Mouse (Mus musculus): ENCODE data around the gene Kbtbd13. TPM values are rescaled to one million over a fixed set of nuclear protein-coding genes. Genes with fewer than 3 reads are reported as not detected.

The Kbtbd13 gene
- polyA plus RNA-seq, 1 experiment from 2014 or later = 1.3 TPM

- ATAC-seq (ENCODE audit: insufficient read depth, low FRiP score) = no peak
- no peaks in the 10 kb centered on the region for H3K9me3 ChIP-seq (replicated peaks; ENCODE audit: control insufficient read depth, low read length)
- no peak overlapping the region for H3K4me2 ChIP-seq (ENCODE audit: low read depth, low read length)
- H3K36me3 ChIP-seq (ENCODE audit: control insufficient read depth, insufficient read depth, low read length) = no peaks in the 10 kb centered on the region
- WGBS = 67% methylated on average over 2 of the region's 2 CpGs
- 0 out of 2 replicates have a peak, but pooled peaks cover 2% of the 10 kb centered on the region for H3K4me1 ChIP-seq (ENCODE audit: control insufficient read depth, insufficient read depth, low read length)
- H3K9ac ChIP-seq (ENCODE audit: low read length) = no peak overlapping the region
- H3K27ac ChIP-seq (ENCODE audit: low read length) = no peak overlapping the region
- no peaks in the 10 kb centered on the region for H3K27me3 ChIP-seq (ENCODE audit: control insufficient read depth, insufficient read depth, low read length)
- H3K4me3 ChIP-seq (replicated peaks; ENCODE audit: low read length) = no peak overlapping the region
These were observed 13.7 kb upstream of the Kbtbd13 start for GRCm38 (mm10) chr9:65405184-65405449.

DNA sequence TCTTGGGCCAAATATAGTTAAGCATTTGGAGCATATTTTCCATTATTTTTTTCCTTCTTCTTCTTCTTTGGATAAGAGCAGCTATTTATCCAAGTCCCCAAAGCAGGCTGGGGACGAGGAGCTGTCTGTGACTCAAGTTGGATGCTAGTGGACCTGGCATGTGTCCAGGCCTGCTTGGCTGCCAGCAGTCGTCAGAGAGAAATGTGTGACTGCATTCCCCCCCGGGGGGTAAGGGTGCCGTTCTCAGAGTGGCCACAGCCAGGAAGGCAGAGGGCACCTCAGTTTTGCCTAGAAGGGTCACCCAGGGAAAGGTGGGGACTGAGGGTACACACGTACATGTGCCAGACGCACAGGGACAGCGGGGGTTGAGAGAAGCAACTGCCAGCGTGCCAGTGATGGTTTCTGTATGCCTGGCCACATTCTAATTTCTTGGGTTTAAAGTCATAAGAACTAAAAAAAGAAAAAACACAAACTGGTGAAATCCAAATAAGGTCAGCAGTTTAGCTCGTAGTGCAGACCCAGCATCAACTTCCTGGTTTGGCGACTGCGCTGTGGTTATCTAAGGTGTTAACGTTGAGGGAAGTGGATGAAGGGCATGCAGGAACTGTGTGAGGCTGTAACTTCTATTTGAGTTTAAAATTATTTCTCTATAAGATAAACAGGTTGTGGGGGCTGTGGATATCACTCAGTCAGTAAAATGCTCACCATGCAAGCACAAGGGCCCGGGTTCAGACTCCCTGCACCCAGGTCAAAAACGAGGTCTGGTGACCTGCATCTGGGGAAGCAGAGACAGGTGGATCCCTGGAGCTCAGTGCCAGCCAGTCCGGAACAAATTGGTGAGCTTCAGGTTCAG, 13.1 kb upstream of the Kbtbd13 start:
- H3K9ac ChIP-seq (ENCODE audit: low read length) = no peak overlapping the region
- WGBS = 60% methylated on average over 15 of the region's 15 CpGs
- ATAC-seq (ENCODE audit: insufficient read depth, low FRiP score) = no peak

DNA sequence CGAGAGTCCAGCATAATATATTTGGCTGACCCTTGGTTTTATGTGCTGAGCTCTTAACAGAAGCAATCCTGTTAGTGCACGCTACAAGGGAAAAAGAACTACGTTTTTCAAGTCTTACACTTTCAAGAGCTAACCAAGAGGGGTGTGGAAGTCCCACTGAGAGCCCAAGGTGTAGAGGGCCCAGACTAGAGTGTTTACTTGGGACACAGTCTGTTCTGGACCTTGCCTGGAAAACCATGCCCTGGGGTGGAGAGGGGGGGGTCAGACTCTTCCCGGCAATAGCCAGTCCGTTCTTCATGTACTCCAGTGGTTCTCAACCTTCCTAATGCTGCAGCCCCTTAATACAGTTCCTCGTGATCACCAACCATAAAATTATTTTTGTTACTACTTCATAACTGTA, 8.5 kb upstream of the Kbtbd13 start:
- Histone ChIP-seq H3K27me3 (ENCODE audit: control insufficient read depth, insufficient read depth, low read length) (no peaks in the 10 kb centered on the region), H3K36me3 (ENCODE audit: control insufficient read depth, insufficient read depth, low read length) (no peaks in the 10 kb centered on the region), H3K27ac (ENCODE audit: low read length) (no peak overlapping the region), H3K4me2 (ENCODE audit: low read depth, low read length) (no peak overlapping the region), H3K4me3 (replicated peaks; ENCODE audit: low read length) (no peak overlapping the region), H3K9ac (ENCODE audit: low read length) (no peak overlapping the region), H3K9me3 (replicated peaks; ENCODE audit: control insufficient read depth, low read length) (no peaks in the 10 kb centered on the region), H3K4me1 (ENCODE audit: control insufficient read depth, insufficient read depth, low read length) (0 out of 2 replicates have a peak, but pooled peaks cover 17% of the 10 kb centered on the region)
- no peak for ATAC-seq (ENCODE audit: insufficient read depth, low FRiP score)
- WGBS = 88% methylated on average over 6 of the region's 6 CpGs

More for the DNA sequence above, 13.1 kb upstream of the Kbtbd13 start:
- H3K9me3 ChIP-seq (replicated peaks; ENCODE audit: control insufficient read depth, low read length) = no peaks in the 10 kb centered on the region
- no peak overlapping the region for H3K4me3 ChIP-seq (replicated peaks; ENCODE audit: low read length)
- no peak overlapping the region for H3K27ac ChIP-seq (ENCODE audit: low read length)
- H3K4me1 ChIP-seq (ENCODE audit: control insufficient read depth, insufficient read depth, low read length) = 0 out of 2 replicates have a peak, but pooled peaks cover 2% of the 10 kb centered on the region
- H3K27me3 ChIP-seq (ENCODE audit: control insufficient read depth, insufficient read depth, low read length) = no peaks in the 10 kb centered on the region
- H3K36me3 ChIP-seq (ENCODE audit: control insufficient read depth, insufficient read depth, low read length) = no peaks in the 10 kb centered on the region
- H3K4me2 ChIP-seq (ENCODE audit: low read depth, low read length) = no peak overlapping the region

GRCm38 (mm10) chr9:65398279-65398678, 6.8 kb upstream of the Kbtbd13 start, which contains the start of gene Rasl12:
Gene Rasl12 (plus strand): TSS chr9:65398506.
- Histone ChIP-seq H3K4me1 (ENCODE audit: control insufficient read depth, insufficient read depth, low read length) (0 out of 2 replicates have a peak, but pooled peaks cover 15% of the 10 kb centered on the region), H3K9ac (ENCODE audit: low read length) (peak within 1 kb of the TSS; percentile 73), H3K36me3 (ENCODE audit: control insufficient read depth, insufficient read depth, low read length) (no peaks in the 10 kb centered on the region), H3K27ac (ENCODE audit: low read length) (no peak within 1 kb of the TSS), H3K4me3 (replicated peaks; ENCODE audit: low read length) (peak within 1 kb of the TSS; percentile 60), H3K4me2 (ENCODE audit: low read depth, low read length) (peak within 1 kb of the TSS; percentile 91), H3K9me3 (replicated peaks; ENCODE audit: control insufficient read depth, low read length) (no peaks in the 10 kb centered on the region), H3K27me3 (ENCODE audit: control insufficient read depth, insufficient read depth, low read length) (no peaks in the 10 kb centered on the region)
- ATAC-seq (ENCODE audit: insufficient read depth, low FRiP score) = peak; percentile 70; the same call in 1 of the 2 replicates
- WGBS = 1% methylated on average over 24 of the region's 24 CpGs

- H3K36me3 ChIP-seq (ENCODE audit: control insufficient read depth, insufficient read depth, low read length) = no peaks in the 10 kb centered on the region
- H3K4me2 ChIP-seq (ENCODE audit: low read depth, low read length) = no peak overlapping the region
- no peak overlapping the region for H3K27ac ChIP-seq (ENCODE audit: low read length)
- H3K27me3 ChIP-seq (ENCODE audit: control insufficient read depth, insufficient read depth, low read length) = peaks cover 33% of the 10 kb centered on the region
- peak; percentile 42; the same call in 1 of the 2 replicates for ATAC-seq (ENCODE audit: insufficient read depth, low FRiP score)
- 52% methylated on average over 2 of the region's 2 CpGs for WGBS
- H3K4me3 ChIP-seq (replicated peaks; ENCODE audit: low read length) = no peak overlapping the region
- no peaks in the 10 kb centered on the region for H3K9me3 ChIP-seq (replicated peaks; ENCODE audit: control insufficient read depth, low read length)
- H3K4me1 ChIP-seq (ENCODE audit: control insufficient read depth, insufficient read depth, low read length) = peaks cover 19% of the 10 kb centered on the region
- no peak overlapping the region for H3K9ac ChIP-seq (ENCODE audit: low read length)
These were observed 2.9 kb upstream of the Kbtbd13 start for GRCm38 (mm10) chr9:65394360-65394759.

GRCm38 (mm10) chr9:65393606-65394005, 2.2 kb upstream of the Kbtbd13 start:
- peaks cover 38% of the 10 kb centered on the region for H3K27me3 ChIP-seq (ENCODE audit: control insufficient read depth, insufficient read depth, low read length)

GRCm38 (mm10) chr9:65392638-65393364, 1.3 kb upstream of the Kbtbd13 start:
- Histone ChIP-seq H3K27ac (ENCODE audit: low read length) (no peak overlapping the region), H3K4me1 (ENCODE audit: control insufficient read depth, insufficient read depth, low read length) (peaks cover 9% of the 10 kb centered on the region), H3K9me3 (replicated peaks; ENCODE audit: control insufficient read depth, low read length) (no peaks in the 10 kb centered on the region), H3K4me2 (ENCODE audit: low read depth, low read length) (no peak overlapping the region), H3K36me3 (ENCODE audit: control insufficient read depth, insufficient read depth, low read length) (no peaks in the 10 kb centered on the region), H3K9ac (ENCODE audit: low read length) (no peak overlapping the region), H3K27me3 (ENCODE audit: control insufficient read depth, insufficient read depth, low read length) (peaks cover 40% of the 10 kb centered on the region), H3K4me3 (replicated peaks; ENCODE audit: low read length) (no peak overlapping the region)
- ATAC-seq (ENCODE audit: insufficient read depth, low FRiP score) = no peak
- 30% methylated on average over 6 of the region's 6 CpGs for WGBS

More at GRCm38 (mm10) chr9:65393606-65394005, 2.2 kb upstream of the Kbtbd13 start:
- Histone ChIP-seq H3K9ac (ENCODE audit: low read length) (no peak overlapping the region), H3K36me3 (ENCODE audit: control insufficient read depth, insufficient read depth, low read length) (no peaks in the 10 kb centered on the region), H3K4me2 (ENCODE audit: low read depth, low read length) (no peak overlapping the region), H3K4me3 (replicated peaks; ENCODE audit: low read length) (no peak overlapping the region), H3K9me3 (replicated peaks; ENCODE audit: control insufficient read depth, low read length) (no peaks in the 10 kb centered on the region), H3K27ac (ENCODE audit: low read length) (no peak overlapping the region; the same call in 1 of the 2 replicates), H3K4me1 (ENCODE audit: control insufficient read depth, insufficient read depth, low read length) (peaks cover 16% of the 10 kb centered on the region)
- ATAC-seq (ENCODE audit: insufficient read depth, low FRiP score) = no peak
- 53% methylated on average over 2 of the region's 2 CpGs for WGBS

DNA sequence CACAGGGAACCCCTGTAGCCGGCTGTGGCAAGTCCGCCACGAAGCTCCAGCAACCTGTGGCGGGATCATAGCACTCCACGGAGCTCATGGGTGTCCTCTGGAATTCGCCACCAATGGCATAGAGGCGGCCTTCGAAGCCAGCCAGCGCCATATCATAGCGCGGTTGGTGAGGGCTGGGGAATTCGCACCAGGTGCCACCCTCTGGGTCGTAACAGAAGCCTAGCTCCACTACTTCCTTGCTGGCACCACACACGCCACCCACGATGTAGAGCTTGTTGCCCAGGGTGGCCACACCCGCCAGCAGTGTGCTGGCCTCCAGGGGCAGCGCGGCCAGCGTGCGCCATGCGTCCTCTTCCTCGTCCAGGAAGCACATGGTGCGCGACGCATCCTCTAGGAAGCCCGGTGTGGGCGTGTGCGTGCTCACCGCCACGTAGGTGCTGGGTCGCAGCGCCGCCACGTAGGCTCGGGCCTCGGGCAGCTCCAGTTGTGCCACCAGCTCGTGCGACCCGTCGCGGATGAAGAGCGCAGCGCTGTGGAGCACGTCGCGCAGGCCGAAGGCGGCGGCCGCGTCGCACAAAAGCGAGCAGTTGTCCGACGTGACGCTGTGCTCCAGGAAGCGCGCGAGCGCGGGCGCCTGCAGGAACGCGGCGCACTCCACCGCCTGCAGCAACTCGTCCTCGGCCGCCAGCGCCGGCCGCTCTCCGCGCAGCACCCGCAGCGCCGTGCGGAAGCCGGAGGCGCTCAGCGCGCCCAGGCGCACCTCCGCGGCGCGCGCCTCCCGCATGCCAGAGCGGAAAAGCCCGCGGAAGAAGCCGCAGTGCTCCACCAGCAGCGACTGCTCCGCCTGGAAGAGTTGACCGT, 470 bp downstream of the Kbtbd13 start:
- no peaks in the 10 kb centered on the region for H3K9me3 ChIP-seq (replicated peaks; ENCODE audit: control insufficient read depth, low read length)
- ATAC-seq (ENCODE audit: insufficient read depth, low FRiP score) = peak; percentile 20; the same call in 1 of the 2 replicates
- H3K27ac ChIP-seq (ENCODE audit: low read length) = no peak overlapping the region
- H3K9ac ChIP-seq (ENCODE audit: low read length) = peak overlapping the region; percentile 70
- peaks cover 12% of the 10 kb centered on the region for H3K4me1 ChIP-seq (ENCODE audit: control insufficient read depth, insufficient read depth, low read length)
- peak overlapping the region; percentile 50 for H3K4me3 ChIP-seq (replicated peaks; ENCODE audit: low read length)
- H3K36me3 ChIP-seq (ENCODE audit: control insufficient read depth, insufficient read depth, low read length) = no peaks in the 10 kb centered on the region
- peaks cover 40% of the 10 kb centered on the region for H3K27me3 ChIP-seq (ENCODE audit: control insufficient read depth, insufficient read depth, low read length)
- WGBS = 14% methylated on average over 96 of the region's 96 CpGs
- peak overlapping the region; percentile 65 for H3K4me2 ChIP-seq (ENCODE audit: low read depth, low read length)

All from stomach, embryonic 16.5 days (tissue).